Mouse (Mus musculus): ENCODE measurements around the gene Itgb3bp. TPM values are rescaled to one million over a fixed set of nuclear protein-coding genes. Genes with fewer than 3 reads are reported as not detected.
A peak's percentile ranks its signal among the peaks of the same experiment; 100 is the strongest.

The Itgb3bp gene
- polyA plus RNA-seq, 1 experiment from 2014 or later: 11.9 TPM

GRCm38 (mm10) chr4:99881882-99882281 lies 47.7 kb downstream of the Itgb3bp start:
- Histone ChIP-seq H3K9ac (replicated peaks; ENCODE audit: low read depth) (no peak overlapping the region), H3K27ac (ENCODE audit: low read length) (no peak overlapping the region), H3K4me2 (replicated peaks; ENCODE audit: low read depth, low read length) (no peak overlapping the region), H3K4me1 (ENCODE audit: insufficient read depth, low read depth, low read length) (no peaks in the 10 kb centered on the region), H3K4me3 (ENCODE audit: low read depth, low read length) (no peak overlapping the region), H3K27me3 (replicated peaks; ENCODE audit: insufficient read depth, low read length) (no peaks in the 10 kb centered on the region), H3K36me3 (ENCODE audit: insufficient read depth, low read length) (no peaks in the 10 kb centered on the region), H3K9me3 (ENCODE audit: low read length) (no peaks in the 10 kb centered on the region)
- no peak for ATAC-seq
- DNase-seq (ENCODE audit: low spot score): peak; percentile 61
- peak; percentile 68 for TF ChIP-seq CTCF (IDR thresholded peaks at IDR 0.05)
- TF ChIP-seq EP300 (IDR thresholded peaks at IDR 0.05): no peak

GRCm38 (mm10) chr4:99829094-99830073 lies 100.2 kb downstream of the Itgb3bp start, which contains the start of gene Efcab7:
Efcab7 (plus strand) TSS chr4:99829198.
- Histone ChIP-seq H3K9me3 (ENCODE audit: low read length) (no peaks in the 10 kb centered on the region), H3K9ac (replicated peaks; ENCODE audit: low read depth) (peak within 1 kb of the TSS; percentile 35), H3K4me1 (ENCODE audit: insufficient read depth, low read depth, low read length) (no peaks in the 10 kb centered on the region; the same call in 1 of the 2 replicates), H3K27me3 (replicated peaks; ENCODE audit: insufficient read depth, low read length) (no peaks in the 10 kb centered on the region), H3K4me2 (replicated peaks; ENCODE audit: low read depth, low read length) (peak within 1 kb of the TSS; percentile 68), H3K4me3 (ENCODE audit: low read depth, low read length) (peak within 1 kb of the TSS; percentile 64), H3K36me3 (ENCODE audit: insufficient read depth, low read length) (no peaks in the 10 kb centered on the region), H3K27ac (ENCODE audit: low read length) (peak within 1 kb of the TSS; percentile 6; the same call in 1 of the 2 replicates)
- WGBS: under 1% methylated on average over 48 of the region's 48 CpGs
- ATAC-seq: peak; percentile 90
- DNase-seq (ENCODE audit: low spot score): peak; percentile 88
- TF ChIP-seq EP300 (IDR thresholded peaks at IDR 0.05): peak; percentile 35; the same call in 1 of the 2 replicates
- TF ChIP-seq CTCF (IDR thresholded peaks at IDR 0.05): peak; percentile 25; the same call in 1 of the 2 replicates

GRCm38 (mm10) chr4:99828739-99829093 lies 100.9 kb downstream of the Itgb3bp start:
- no peaks in the 10 kb centered on the region for H3K27me3 ChIP-seq (replicated peaks; ENCODE audit: insufficient read depth, low read length)
- ATAC-seq (peak; percentile 37), DNase-seq (ENCODE audit: low spot score) (no peak)
- no peaks in the 10 kb centered on the region for H3K36me3 ChIP-seq (ENCODE audit: insufficient read depth, low read length)
- WGBS: under 1% methylated on average over 7 of the region's 7 CpGs
- TF ChIP-seq CTCF (IDR thresholded peaks at IDR 0.05): no peak
- no peak for TF ChIP-seq EP300 (IDR thresholded peaks at IDR 0.05)
- H3K9ac ChIP-seq (replicated peaks; ENCODE audit: low read depth): peak overlapping the region; percentile 35
- H3K4me1 ChIP-seq (ENCODE audit: insufficient read depth, low read depth, low read length): no peaks in the 10 kb centered on the region; the same call in 1 of the 2 replicates
- peak overlapping the region; percentile 68 for H3K4me2 ChIP-seq (replicated peaks; ENCODE audit: low read depth, low read length)
- H3K9me3 ChIP-seq (ENCODE audit: low read length): no peaks in the 10 kb centered on the region
- H3K4me3 ChIP-seq (ENCODE audit: low read depth, low read length): peak overlapping the region; percentile 64
- H3K27ac ChIP-seq (ENCODE audit: low read length): peak overlapping the region; percentile 6; the same call in 1 of the 2 replicates

- Histone ChIP-seq H3K36me3 (ENCODE audit: insufficient read depth, low read length) (no peaks in the 10 kb centered on the region), H3K4me1 (ENCODE audit: insufficient read depth, low read depth, low read length) (no peaks in the 10 kb centered on the region; the same call in 1 of the 2 replicates), H3K9me3 (ENCODE audit: low read length) (no peaks in the 10 kb centered on the region), H3K9ac (replicated peaks; ENCODE audit: low read depth) (no peak overlapping the region), H3K27ac (ENCODE audit: low read length) (no peak overlapping the region), H3K4me3 (ENCODE audit: low read depth, low read length) (peak overlapping the region; percentile 64), H3K4me2 (replicated peaks; ENCODE audit: low read depth, low read length) (peak overlapping the region; percentile 68), H3K27me3 (replicated peaks; ENCODE audit: insufficient read depth, low read length) (no peaks in the 10 kb centered on the region)
- WGBS: 48% methylated on average over 4 of the region's 4 CpGs
- ATAC-seq: no peak
- no peak for TF ChIP-seq EP300 (IDR thresholded peaks at IDR 0.05)
- TF ChIP-seq CTCF (IDR thresholded peaks at IDR 0.05): no peak
- DNase-seq (ENCODE audit: low spot score): no peak
Measured at GRCm38 (mm10) chr4:99828337-99828736, 101.3 kb downstream of the Itgb3bp start.

GRCm38 (mm10) chr4:99816697-99817460 lies 112.7 kb downstream of the Itgb3bp start:
- Histone ChIP-seq H3K27ac (ENCODE audit: low read length) (no peak overlapping the region), H3K9me3 (ENCODE audit: low read length) (no peaks in the 10 kb centered on the region), H3K9ac (replicated peaks; ENCODE audit: low read depth) (no peak overlapping the region), H3K4me3 (ENCODE audit: low read depth, low read length) (no peak overlapping the region), H3K4me1 (ENCODE audit: insufficient read depth, low read depth, low read length) (no peaks in the 10 kb centered on the region), H3K36me3 (ENCODE audit: insufficient read depth, low read length) (no peaks in the 10 kb centered on the region), H3K4me2 (replicated peaks; ENCODE audit: low read depth, low read length) (no peak overlapping the region), H3K27me3 (replicated peaks; ENCODE audit: insufficient read depth, low read length) (no peaks in the 10 kb centered on the region)
- DNase-seq (ENCODE audit: low spot score) (peak; percentile 25), ATAC-seq (no peak)
- 83% methylated on average over 7 of the region's 7 CpGs for WGBS
- TF ChIP-seq CTCF (IDR thresholded peaks at IDR 0.05) (no peak), EP300 (IDR thresholded peaks at IDR 0.05) (no peak)

GRCm38 (mm10) chr4:99792365-99792764 lies 137.2 kb downstream of the Itgb3bp start:
- Histone ChIP-seq H3K27me3 (replicated peaks; ENCODE audit: insufficient read depth, low read length) (no peaks in the 10 kb centered on the region), H3K4me1 (ENCODE audit: insufficient read depth, low read depth, low read length) (no peaks in the 10 kb centered on the region), H3K4me3 (ENCODE audit: low read depth, low read length) (no peak overlapping the region), H3K9me3 (ENCODE audit: low read length) (no peaks in the 10 kb centered on the region), H3K9ac (replicated peaks; ENCODE audit: low read depth) (no peak overlapping the region), H3K4me2 (replicated peaks; ENCODE audit: low read depth, low read length) (no peak overlapping the region), H3K27ac (ENCODE audit: low read length) (no peak overlapping the region), H3K36me3 (ENCODE audit: insufficient read depth, low read length) (no peaks in the 10 kb centered on the region)
- DNase-seq (ENCODE audit: low spot score) (no peak), ATAC-seq (no peak)
- WGBS: 83% methylated on average over 6 of the region's 6 CpGs
- no peak for TF ChIP-seq EP300 (IDR thresholded peaks at IDR 0.05)
- TF ChIP-seq CTCF (IDR thresholded peaks at IDR 0.05): no peak

All from lung, postnatal 0 days (tissue).